Mouse (Mus musculus): ENCODE measurements at regions not wholly inside any gene's neighbourhood (a gene's known extent, or its start where the extent isn't known, plus 50 kb on each side); places are given as distances from the start of the nearest gene placed in this dataset.
"Not testable (repeated sequence)": the region's sequence is repeated elsewhere in the genome, so short reads cannot be mapped to it uniquely, and the experiment has no call there.

- intact Hi-C loops (cut with DNase I); DNase-seq: not testable (repeated sequence)
Measured at GRCm38 (mm10) chr6:112564119-112564518, 74.4 kb upstream of the Oxtr start.

GRCm38 (mm10) chr6:112563659-112564058 is 73.9 kb upstream of the Oxtr start:
- intact Hi-C loops (cut with DNase I); DNase-seq: not testable (repeated sequence)

- no peak for DNase-seq
Measured at GRCm38 (mm10) chr6:112562039-112562438, 72.3 kb upstream of the Oxtr start.

GRCm38 (mm10) chr6:112561568-112561967 is 71.8 kb upstream of the Oxtr start:
- no peak for DNase-seq
- intact Hi-C loops (cut with DNase I), result no loop called here

More at GRCm38 (mm10) chr6:112562039-112562438, 72.3 kb upstream of the Oxtr start:
- intact Hi-C loops (cut with DNase I), result no loop called here

GRCm38 (mm10) chr6:112559549-112559948 is 69.8 kb upstream of the Oxtr start:
- intact Hi-C loops (cut with DNase I), result no loop called here
- DNase-seq, result no peak

GRCm38 (mm10) chr6:112557516-112557915 is 67.8 kb upstream of the Oxtr start:
- DNase-seq, result no peak
- intact Hi-C loops (cut with DNase I), result no loop called here

- intact Hi-C loops (cut with DNase I), result no loop called here
- DNase-seq, result no peak
Measured at GRCm38 (mm10) chr6:112556401-112557165, 66.8 kb upstream of the Oxtr start.

- intact Hi-C loops (cut with DNase I), result no loop called here
- no peak for DNase-seq
Measured at GRCm38 (mm10) chr6:112554091-112554490, 64.3 kb upstream of the Oxtr start.

- intact Hi-C loops (cut with DNase I), result no loop called here
Measured at GRCm38 (mm10) chr6:112553231-112553920, 63.6 kb upstream of the Oxtr start.

GRCm38 (mm10) chr6:112552560-112552959 is 62.8 kb upstream of the Oxtr start:
- peak; percentile 27 to 38 for DNase-seq
- intact Hi-C loops (cut with DNase I), result no loop called here

More at GRCm38 (mm10) chr6:112553231-112553920, 63.6 kb upstream of the Oxtr start:
- no peak for DNase-seq

GRCm38 (mm10) chr6:112551298-112551697 is 61.6 kb upstream of the Oxtr start:
- intact Hi-C loops (cut with DNase I), result no loop called here
- DNase-seq, result no peak

GRCm38 (mm10) chr6:112547251-112547650 is 57.5 kb upstream of the Oxtr start:
- intact Hi-C loops (cut with DNase I), result no loop called here
- DNase-seq, result no peak

GRCm38 (mm10) chr6:112546033-112546432 is 56.3 kb upstream of the Oxtr start:
- intact Hi-C loops (cut with DNase I), result no loop called here
- DNase-seq, result no peak

- intact Hi-C loops (cut with DNase I), result loop anchor here (1.0 kb wide), 1 partner anchor 11 kb away; no protein-coding TSS in a partner anchor
- DNase-seq, result peak; percentile 4 to 9
Measured at GRCm38 (mm10) chr6:112544315-112544714, 54.6 kb upstream of the Oxtr start.

GRCm38 (mm10) chr6:112542692-112543091 is 52.9 kb upstream of the Oxtr start:
- intact Hi-C loops (cut with DNase I), result no loop called here
- DNase-seq, result no peak
